Mouse (Mus musculus) brain, embryonic 14.5 days (tissue): Measurements from ENCODE around the gene Rnf26. TPM values are rescaled to one million over a fixed set of nuclear protein-coding genes. Genes with fewer than 3 reads are reported as not detected.
A peak's percentile ranks its signal among the peaks of the same experiment; 100 is the strongest.

Experiments used
- DNase-seq: peaks from one replicate; pipeline ENCODE4 v3.0.0-alpha.2; 2011; ENCODE audit warnings: low read depth
- CTCF ChIP-seq: fragments of 200-500 bp; IDR thresholded peaks from 2 replicates; pipeline ENCODE4 v1.5.1; 2012; ENCODE audit warnings: inconsistent platforms, mild to moderate bottlenecking, moderate library complexity, borderline replicate concordance; ENCODE audit not compliant: insufficient read depth, insufficient read length; ENCODE audit errors: extremely low read depth
- POLR2A ChIP-seq: fragments of 200-500 bp; IDR thresholded peaks from 2 replicates; pipeline ENCODE4 v1.6.1; 2012; ENCODE audit warnings: mild to moderate bottlenecking, inconsistent platforms, borderline replicate concordance; ENCODE audit not compliant: poor library complexity, insufficient read depth, insufficient read length, severe bottlenecking; ENCODE audit errors: extremely low read depth
- polyA plus RNA-seq: library from polyadenylated mRNA; depleted of rRNA; stranded (reverse); fragments of >200 nt; gene quantifications from 2 replicates; pipeline ENCODE4 v1.2.3, GENCODE M21; 2012; rRNA removed

Gene Rnf26
- polyA plus RNA-seq, 1 experiment: 34.7 TPM

DNA sequence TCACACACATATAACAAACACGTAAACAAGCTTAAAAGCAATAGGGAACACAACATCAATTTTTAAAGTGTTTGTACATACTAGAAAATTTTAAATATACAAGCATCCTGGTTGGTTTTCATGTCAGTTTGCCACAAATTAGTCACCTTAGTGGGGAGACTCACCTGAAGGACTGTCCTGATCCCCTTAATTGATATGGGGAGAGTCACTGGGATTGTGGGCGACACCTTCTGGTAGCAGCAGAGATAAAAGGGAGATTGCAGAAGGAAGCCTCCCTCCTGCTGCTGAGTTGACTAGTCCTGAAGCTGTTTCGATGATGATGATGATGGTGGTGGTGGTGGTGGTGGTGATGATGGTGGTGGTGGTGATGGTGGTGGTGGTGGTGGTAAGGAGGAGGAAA, 60.5 kb downstream of the Rnf26 start:
- no peak for TF ChIP-seq POLR2A
- no peak for TF ChIP-seq CTCF
- no peak for DNase-seq

GRCm38 (mm10) chr9:44049381-44050165, 63.7 kb downstream of the Rnf26 start:
- DNase-seq: no peak
- TF ChIP-seq CTCF (no peak), POLR2A (no peak)

GRCm38 (mm10) chr9:44048541-44049380, 64.6 kb downstream of the Rnf26 start:
- DNase-seq: no peak
- no peak for TF ChIP-seq POLR2A
- no peak for TF ChIP-seq CTCF

GRCm38 (mm10) chr9:44047571-44048490, 65.5 kb downstream of the Rnf26 start:
- no peak for DNase-seq
- TF ChIP-seq POLR2A: no peak
- TF ChIP-seq CTCF: no peak

GRCm38 (mm10) chr9:44047071-44047470, 66.2 kb downstream of the Rnf26 start:
- TF ChIP-seq CTCF (no peak), POLR2A (no peak)
- peak; percentile 30 for DNase-seq

DNA sequence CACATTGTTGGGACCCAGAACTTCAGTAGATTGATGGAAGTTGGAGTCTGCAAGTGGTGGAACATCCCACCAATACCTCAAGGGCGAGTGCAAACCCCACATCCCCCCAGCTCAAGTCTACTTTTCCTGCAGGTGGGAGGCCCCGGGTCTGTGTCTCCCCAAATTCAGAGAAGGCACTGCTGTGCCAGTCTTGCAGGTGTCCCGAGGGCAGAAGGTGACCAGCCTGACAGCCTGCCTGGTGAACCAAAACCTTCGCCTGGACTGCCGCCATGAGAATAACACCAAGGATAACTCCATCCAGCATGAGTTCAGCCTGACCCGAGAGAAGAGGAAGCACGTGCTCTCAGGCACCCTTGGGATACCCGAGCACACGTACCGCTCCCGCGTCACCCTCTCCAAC, 66.9 kb downstream of the Rnf26 start:
- no peak for DNase-seq
- TF ChIP-seq POLR2A (no peak), CTCF (no peak)

DNA sequence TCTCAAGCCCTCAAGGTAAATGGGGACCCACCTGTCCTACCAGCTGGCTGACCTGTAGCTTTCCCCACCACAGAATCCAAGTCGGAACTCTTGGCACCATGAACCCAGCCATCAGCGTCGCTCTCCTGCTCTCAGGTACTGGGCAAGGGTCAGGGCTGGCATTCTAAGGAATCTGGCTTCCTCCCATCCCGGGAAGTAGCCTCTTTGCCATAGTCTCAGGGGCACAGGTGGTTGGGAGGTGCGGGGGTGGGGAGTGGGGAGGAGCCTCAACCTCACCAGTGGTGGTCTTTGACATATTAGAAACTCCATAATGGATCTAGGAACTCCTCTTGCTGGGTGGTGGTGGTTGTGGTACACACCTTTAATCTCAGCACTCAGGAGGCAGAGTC, 67.4 kb downstream of the Rnf26 start:
- no peak for TF ChIP-seq POLR2A
- TF ChIP-seq CTCF: no peak
- no peak for DNase-seq

Other genes starting within 250 kb of the Rnf26 start
- 11.6 and 13.1 TPM in 2 replicates for gene Thy1, start 70.1 kb downstream of the Rnf26 start, polyA plus RNA-seq
- 2.0 and 4.0 TPM in 2 replicates for gene Usp2, start 46.5 kb downstream of the Rnf26 start, polyA plus RNA-seq
- 1.8 and 3.8 TPM in 2 replicates for gene Mfrp, start 11.8 kb downstream of the Rnf26 start, polyA plus RNA-seq
- gene C1qtnf5, start 6.3 kb downstream of the Rnf26 start, polyA plus RNA-seq: 5.2 and 6.8 TPM in 2 replicates
- gene Gm49380, start within 50 bp of the Rnf26 start, polyA plus RNA-seq: 0.06 and 0.29 TPM in 2 replicates
- 28.5 and 28.9 TPM in 2 replicates for gene Mcam, start 21.0 kb upstream of the Rnf26 start, polyA plus RNA-seq
- 24.5 and 30.7 TPM in 2 replicates for gene Cbl, start 120.5 kb upstream of the Rnf26 start, polyA plus RNA-seq
- gene Ccdc153, start 127.2 kb upstream of the Rnf26 start, polyA plus RNA-seq: 0.15 TPM in 1 of 2 replicates, not detected in the other
- gene Pdzd3, start 138.0 kb upstream of the Rnf26 start, polyA plus RNA-seq: 0.57 and 0.78 TPM in 2 replicates
- gene Nlrx1, start 155.1 kb upstream of the Rnf26 start, polyA plus RNA-seq: 4.0 and 4.5 TPM in 2 replicates
- 72.9 and 77.1 TPM in 2 replicates for gene Abcg4, start 175.1 kb upstream of the Rnf26 start, polyA plus RNA-seq
- gene Hinfp, start 192.2 kb upstream of the Rnf26 start, polyA plus RNA-seq: 44.2 and 47.6 TPM in 2 replicates
- gene C2cd2l, start 206.8 kb upstream of the Rnf26 start, polyA plus RNA-seq: 58.5 and 62.1 TPM in 2 replicates
- 47.2 and 54.4 TPM in 2 replicates for gene Dpagt1, start 212.5 kb upstream of the Rnf26 start, polyA plus RNA-seq
- 223 and 342 TPM in 2 replicates for gene H2afx, start 221.2 kb upstream of the Rnf26 start, polyA plus RNA-seq
- 40.9 and 48.9 TPM in 2 replicates for gene Hmbs, start 230.7 kb upstream of the Rnf26 start, polyA plus RNA-seq
- 33.7 and 40.9 TPM in 2 replicates for gene Vps11, start 248.2 kb upstream of the Rnf26 start, polyA plus RNA-seq